Mouse (Mus musculus): ENCODE measurements around the gene Rtl10.
A peak's percentile ranks its signal among the peaks of the same experiment; 100 is the strongest.

The Rtl10 gene

DNA sequence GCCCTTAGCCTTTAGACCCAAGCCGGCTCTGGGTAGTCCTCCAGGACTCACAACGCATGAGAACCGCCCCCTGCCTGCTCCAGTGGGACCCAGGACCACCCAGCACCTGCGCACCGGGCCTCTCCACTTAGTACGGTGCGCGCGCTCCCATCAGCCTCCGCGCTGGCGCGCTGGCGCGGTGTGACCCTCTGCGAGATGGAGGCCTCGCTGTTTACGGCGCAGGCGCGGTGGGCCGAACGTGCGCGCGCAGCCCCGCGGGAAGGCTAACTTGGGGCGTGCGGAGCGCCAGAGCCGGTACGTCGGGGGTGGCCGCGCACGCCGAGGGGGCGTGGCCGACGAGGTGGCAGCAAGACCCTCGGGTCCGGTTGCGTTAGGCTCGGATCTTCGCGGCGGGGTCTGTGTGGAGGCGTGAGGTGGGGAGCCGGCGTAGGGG lies at the start of gene Rtl10, which contains the start of gene Gnb1l:
Rtl10 (plus strand) TSS at position 344 of the 433 bp plus-strand sequence.
Gnb1l (plus strand) TSS at position 156 of the 433 bp plus-strand sequence.
- DNase-seq (ENCODE audit: low spot score): peak; percentile 90

DNA sequence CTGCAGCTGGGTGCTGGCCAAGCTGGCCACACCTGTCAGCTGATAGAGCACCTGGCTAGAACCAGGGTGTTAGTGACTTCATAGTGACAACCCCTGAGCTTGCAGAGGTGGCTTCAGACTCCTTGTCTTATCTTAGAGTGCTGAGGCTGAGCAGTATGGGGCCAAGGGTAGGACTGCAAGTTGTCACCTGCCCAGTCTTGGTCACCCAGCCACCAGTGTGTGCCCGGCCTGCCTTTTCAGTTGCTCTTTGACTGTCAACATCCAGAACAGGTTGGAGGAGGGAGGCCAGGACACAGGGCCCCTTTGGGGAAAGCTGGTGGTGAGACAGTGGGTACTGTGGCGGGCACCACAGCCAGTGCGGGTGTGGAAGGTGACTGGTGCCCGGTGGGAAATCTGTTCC lies 49.7 kb upstream of the Rtl10 start:
- DNase-seq (ENCODE audit: low spot score): no peak

DNA sequence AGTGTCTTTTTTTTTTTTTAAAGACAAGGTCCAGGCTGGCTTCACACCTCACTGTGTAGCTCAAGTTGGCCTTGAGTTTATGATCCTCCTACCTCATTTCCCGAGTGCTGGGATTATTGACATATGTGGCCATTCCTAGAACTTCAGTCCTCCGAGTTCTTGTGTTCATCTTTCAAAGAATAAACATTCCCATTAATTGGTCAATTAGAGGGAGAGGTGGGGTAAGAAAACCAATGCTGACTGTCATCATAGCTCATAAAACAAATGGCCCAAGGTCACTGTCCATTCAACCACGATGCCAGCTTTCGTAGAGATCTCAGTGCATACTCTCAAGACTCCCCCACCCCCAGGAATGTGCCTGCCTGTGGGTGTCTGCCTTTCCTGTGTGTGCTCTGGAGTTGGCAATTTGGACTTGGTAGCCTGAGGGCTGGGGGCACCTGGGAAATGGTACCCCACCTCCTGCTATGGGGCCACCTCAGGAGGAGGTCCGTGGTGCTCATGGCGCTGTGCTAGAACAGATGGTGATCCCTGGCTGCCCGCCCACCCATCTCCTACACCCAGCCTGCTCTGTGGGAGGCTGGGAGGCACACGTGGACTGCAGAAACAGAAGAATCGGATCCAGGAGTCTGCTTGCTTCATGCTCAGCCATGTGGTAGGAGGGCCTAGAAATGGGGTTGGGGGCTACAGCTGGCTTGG lies 47.1 kb upstream of the Rtl10 start:
- no peak for DNase-seq (ENCODE audit: low spot score)

DNA sequence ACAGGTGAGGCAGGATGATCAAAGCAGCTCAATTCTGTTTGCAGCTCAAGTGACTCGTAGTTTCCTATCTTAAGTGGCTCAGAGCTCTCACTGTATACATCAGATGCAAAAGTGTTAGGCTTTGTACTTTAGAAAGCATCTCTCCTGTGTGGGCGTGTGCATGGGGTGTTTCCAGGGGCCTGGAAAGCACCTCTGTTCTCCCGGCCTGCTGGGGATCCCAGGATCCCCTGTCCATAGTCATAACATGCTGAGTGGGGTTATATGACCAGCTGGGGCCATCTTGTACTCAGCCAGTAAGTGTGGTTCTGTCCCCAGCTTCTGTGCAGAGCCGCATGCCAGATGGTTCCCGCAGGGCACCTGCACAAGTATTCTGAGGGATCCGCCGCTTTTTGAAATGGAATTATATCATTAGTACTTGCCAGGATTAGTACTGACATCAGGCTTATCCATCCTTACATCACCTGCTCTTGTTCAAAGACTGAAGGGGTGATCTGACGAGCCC lies 46.3 kb upstream of the Rtl10 start:
- DNase-seq (ENCODE audit: low spot score): no peak

- DNase-seq (ENCODE audit: low spot score): no peak
These were observed 44.9 kb upstream of the Rtl10 start for GRCm38 (mm10) chr16:18453846-18454245.

DNA sequence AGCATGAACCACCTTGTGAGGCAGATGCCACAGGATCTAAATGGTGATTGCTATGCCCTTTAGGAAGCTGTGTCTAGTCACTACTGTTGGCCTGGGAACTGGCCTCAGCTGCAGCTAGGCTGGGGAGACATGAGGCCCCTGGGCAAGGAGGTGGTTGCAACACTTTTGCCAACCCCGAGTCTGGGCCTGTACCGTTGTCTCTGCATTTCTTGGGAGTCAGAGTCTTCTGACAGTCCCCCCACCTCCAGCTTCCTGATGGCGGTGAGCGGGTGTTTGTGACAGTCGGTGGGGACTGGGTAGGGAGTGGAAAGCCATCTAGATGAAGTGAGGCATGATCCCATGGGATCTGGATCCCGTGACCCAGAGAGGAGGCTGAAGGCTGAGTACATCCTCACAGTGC lies 43.3 kb upstream of the Rtl10 start:
- no peak for DNase-seq (ENCODE audit: low spot score)

DNA sequence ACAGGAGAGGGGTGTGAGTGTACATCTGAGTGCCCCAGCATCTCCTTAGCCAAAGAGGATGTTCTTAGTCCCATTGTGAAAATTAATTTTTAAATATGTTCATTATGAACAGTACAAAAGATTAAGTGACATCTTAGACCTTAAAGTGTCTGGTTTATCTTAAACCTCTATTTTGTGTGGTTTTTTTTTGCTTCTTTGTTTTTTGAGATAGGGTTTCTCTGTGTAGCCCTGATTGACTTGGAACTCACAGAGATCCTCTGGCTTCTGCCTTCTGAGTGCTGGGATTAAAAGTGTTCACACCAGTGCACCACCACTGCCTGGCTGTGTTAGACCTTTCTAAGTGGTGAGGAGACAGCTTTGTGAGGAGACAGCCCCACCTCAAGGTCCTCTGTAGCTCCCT lies 40.0 kb upstream of the Rtl10 start:
- DNase-seq (ENCODE audit: low spot score): no peak

DNA sequence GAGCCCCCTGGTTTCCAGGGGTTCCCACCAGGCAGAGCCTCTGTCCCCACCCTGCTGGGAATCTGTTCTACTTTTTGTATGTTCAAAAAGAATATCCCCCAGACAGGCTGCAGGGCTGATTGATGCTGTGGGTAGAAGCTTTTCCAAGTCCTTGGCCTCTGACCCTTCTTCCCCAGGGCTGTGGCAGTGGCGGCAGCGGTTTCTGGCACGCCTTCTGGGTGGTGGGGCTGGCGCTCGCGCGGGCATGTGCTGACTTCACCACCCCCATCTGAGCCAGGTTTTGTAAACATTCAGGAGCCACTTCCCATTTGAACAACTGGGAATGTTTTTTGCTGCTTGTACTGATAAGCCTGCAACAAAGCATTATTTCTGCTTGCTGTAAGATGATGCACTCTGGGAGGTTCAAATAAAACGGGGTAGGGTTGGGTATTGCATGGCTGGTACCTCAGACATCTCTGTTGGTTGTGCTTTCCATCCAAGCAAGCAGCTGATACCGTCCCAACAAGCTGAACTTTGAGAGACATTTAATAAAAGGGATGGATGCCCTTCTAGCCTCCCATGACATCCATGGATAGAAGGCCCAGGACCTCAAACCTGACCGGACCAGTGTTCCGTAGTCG lies 39.3 kb upstream of the Rtl10 start:
- DNase-seq (ENCODE audit: low spot score): no peak

DNA sequence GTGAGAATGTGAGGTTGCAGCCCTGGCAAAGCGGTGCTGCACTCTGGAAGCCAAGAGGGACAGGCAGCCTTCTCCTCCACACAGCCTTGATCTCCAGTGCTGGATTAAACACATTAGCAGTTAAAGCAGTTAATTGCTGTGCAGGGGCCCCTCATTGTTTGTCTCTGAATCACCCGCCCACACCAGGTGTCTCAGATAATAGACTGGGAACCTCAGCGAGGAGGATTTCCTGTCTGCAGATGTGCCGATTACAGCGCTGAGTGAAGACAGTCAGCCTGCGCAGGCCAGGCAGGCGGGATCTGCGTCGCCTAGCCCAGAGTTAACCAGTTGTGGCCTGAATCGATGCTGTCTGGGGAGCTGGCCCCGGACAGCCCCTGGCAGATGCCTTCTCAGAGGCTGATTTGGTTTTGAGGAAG lies 38.7 kb upstream of the Rtl10 start:
- DNase-seq (ENCODE audit: low spot score): no peak

DNA sequence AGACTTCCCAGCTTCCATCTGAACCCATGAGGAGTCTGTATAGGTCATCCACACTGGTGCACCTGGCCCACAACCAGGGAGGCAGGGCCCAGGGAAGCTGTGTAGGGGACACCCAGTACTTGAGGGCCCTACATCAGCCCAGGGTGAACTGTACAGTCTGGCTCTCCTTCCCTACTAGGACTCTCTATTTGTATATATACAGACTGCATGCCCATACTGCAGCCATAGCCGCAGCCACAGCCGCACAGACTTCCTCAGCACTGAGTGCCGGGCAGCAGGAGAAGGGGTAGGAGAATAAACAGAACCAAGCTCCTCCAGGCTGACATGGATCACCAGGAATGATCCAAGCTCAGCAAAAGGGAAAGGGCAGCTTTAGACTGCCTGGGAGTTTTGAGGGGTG lies 37.9 kb upstream of the Rtl10 start:
- DNase-seq (ENCODE audit: low spot score): no peak

DNA sequence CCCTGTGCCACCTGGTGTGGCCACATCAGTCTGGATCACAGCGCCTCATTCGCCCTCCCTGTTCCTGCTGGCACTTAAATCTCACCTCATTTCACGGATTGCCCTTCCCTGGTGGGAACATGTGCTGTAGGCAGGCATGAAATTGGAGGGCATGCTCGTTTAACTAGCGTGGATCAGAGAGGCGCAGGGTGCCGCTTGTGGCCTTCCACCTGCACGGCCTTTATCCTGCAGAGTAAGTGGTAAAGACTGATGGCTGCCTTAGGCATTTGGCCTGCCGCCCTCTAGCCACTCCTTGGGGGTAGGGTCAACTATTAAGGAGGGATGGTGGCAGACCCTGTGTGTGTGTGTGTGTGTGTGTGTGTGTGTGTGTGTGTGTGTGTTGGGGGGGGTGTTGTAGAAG lies 36.7 kb upstream of the Rtl10 start:
- no peak for DNase-seq (ENCODE audit: low spot score)

DNA sequence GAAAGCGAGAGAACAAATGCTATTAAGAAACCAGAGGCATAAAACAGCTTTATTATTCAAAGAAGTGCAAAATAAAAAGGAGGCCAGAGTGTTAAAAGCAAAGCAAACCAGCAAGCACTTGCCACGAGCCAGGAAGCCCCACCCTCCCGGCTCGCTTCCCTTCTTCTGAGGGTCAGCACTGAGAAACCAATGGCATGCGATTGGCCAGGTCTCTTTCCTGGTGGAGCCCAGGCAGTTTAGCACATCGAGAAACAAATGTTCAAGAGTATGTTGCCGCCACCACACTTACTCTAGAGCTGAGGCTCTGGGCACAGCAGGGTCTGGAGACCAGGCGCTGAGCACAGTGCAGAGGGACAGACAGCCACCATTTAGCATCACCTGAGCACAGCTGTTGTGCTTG lies 36.1 kb upstream of the Rtl10 start:
- no peak for DNase-seq (ENCODE audit: low spot score)

- DNase-seq (ENCODE audit: low spot score): no peak
These were observed 34.4 kb upstream of the Rtl10 start for GRCm38 (mm10) chr16:18464271-18464670.

DNA sequence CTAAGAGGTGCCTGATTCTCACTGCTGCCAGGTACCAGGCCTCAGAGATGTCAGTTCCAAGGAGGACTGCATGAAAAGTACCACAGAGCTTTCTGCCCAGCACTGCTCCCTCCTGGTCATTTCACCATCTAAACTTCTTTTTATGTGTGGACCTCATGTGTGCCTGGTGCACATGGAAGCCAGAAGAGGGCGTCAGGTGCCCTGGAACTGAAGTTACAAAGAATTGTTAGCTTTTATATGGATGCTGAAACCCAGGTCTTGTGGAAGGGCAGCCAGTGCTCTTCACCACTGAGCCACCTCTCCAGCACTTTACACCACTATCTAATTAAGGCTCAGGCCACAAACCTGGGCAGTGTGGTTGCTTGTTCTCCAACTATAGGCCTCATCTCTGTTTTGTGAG lies 27.9 kb upstream of the Rtl10 start:
- DNase-seq (ENCODE audit: low spot score): no peak

DNA sequence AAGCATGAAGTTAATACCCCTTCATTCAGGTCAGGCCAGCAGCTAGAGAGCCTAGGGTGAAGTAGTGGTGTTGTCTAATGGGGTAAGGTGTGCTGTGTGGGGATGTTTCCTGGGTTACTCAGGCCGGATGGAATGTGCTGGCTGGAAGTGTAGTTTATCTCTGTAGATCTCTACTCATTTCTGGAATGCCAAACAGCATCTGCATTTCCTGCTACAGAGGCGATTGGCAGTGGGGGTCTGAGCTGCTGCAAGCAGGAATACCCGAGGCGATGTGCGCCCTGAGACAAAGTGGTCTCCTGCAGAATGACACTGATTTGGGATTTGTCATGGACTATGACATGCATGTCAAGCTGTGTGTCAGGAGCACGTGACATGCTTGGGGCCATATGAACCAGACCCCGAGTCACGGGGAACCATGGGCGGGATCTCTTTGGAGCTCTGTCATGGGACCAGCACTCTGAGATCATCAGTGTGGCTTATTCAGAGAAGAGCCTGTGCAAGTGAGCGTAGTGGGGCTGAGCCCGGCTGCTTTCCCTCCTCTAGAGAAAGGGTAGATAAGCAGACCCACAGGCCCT lies 27.2 kb upstream of the Rtl10 start:
- DNase-seq (ENCODE audit: low spot score): no peak

DNA sequence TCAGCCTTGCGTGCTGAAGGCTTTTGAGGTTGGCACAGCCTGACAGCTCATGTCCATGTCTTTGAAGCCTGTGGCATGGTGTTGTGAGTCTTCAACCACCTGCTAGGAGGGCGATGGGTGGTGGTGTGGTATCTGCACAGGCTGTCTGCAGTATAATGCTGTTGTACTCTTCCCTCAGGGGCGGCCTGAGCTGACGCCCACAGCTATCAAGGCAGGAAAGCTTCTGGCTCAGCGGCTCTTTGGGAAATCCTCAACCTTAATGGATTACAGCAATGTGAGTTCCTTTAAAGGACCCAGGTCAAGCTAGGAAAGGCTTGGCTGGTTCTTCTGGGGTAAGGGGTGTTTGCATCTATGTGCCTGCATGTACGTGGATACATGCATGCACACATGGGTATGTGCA lies 26.7 kb upstream of the Rtl10 start:
- DNase-seq (ENCODE audit: low spot score): no peak

- DNase-seq (ENCODE audit: low spot score): no peak
These were observed 26.3 kb upstream of the Rtl10 start for GRCm38 (mm10) chr16:18472416-18472815.

GRCm38 (mm10) chr16:18472976-18473375 lies 25.7 kb upstream of the Rtl10 start:
- DNase-seq (ENCODE audit: low spot score): no peak

DNA sequence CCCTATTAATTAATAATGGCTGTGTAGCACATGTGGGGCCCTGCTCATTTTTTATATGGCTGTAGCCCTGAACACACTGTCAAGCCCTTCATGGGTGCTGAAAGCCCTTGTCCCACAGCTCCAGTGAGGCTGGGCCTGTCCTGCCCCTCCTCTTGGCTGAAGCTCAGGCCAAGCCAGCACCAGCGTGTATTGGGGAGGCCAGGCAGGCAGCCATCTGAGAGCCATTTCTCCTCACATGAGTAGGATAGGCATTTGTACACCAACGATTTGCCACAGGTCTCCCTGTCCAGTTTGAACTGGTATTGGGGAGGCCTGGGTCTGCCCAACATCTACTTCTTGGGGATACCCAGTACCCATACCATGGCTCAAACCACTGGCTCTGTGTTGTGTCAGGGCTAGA lies 24.7 kb upstream of the Rtl10 start:
- no peak for DNase-seq (ENCODE audit: low spot score)

DNA sequence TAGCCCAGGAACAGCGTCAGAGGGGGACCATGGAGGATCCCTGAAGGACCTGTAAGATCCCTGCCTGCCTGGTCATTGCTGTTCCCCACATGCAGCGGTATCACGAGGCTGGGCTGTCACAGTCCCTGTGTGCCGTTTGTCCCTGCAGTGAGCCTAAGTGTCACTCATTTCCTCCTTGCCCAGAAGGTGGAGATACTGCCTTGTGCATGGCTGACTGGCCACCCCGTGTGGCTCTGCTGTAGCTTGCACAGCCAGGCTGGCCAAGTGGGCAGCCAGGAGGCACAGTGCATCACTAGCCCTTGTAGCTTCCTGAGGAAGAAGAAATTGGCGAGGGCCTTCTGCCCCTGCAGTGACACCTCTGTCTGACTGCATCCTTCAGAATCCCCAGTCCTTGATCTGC lies 20.7 kb upstream of the Rtl10 start:
- no peak for DNase-seq (ENCODE audit: low spot score)

- no peak for DNase-seq (ENCODE audit: low spot score)
These were observed 19.0 kb upstream of the Rtl10 start for GRCm38 (mm10) chr16:18479667-18480066.

GRCm38 (mm10) chr16:18480933-18481485 lies 17.7 kb upstream of the Rtl10 start:
- DNase-seq (ENCODE audit: low spot score): no peak

DNA sequence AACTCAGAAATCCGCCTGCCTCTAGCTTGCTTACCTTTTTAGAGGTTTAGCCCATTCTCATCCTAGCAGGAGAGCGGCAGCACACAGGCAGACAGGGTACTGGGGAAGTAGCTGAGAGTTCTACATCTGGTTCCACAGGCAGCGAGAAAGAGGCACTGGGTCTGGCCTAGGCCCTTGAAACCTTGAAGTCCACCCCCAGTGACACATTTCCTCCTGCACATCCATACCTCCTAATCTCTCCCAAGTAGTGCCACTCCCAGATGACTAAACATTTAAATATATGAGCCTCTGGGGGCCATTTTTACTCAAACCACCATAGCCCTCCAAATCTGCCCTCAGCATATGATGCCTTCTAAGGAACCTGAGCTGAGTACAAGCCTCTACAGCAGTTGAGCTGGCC lies 16.3 kb upstream of the Rtl10 start:
- DNase-seq (ENCODE audit: low spot score): no peak
